Mouse (Mus musculus): ENCODE results near the gene Syt13. TPM values are rescaled to one million over a fixed set of nuclear protein-coding genes. Genes with fewer than 3 reads are reported as not detected.

Syt13 gene
- polyA plus RNA-seq, 2 experiments, result 0.05 to 0.07 TPM

DNA sequence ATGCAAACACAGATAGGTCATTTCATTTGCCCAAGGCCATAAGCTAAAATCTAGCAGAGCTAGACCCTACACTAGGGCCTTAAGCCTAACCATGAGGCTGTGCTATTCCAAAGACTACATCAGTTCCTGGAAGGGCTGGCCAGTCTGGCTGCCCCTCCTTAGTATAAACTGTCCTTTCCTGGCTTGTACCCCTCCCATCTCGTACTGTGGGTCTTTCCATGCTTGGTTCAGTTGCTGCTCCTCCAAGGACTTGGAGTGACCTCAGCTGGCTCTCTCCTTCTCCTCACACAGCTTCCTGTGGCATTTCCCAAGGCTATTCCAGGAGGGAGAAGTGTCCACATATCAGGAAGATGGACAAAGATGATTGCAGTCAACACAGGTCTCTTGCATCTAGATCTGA is 40.3 kb upstream of the Syt13 start:
- Histone ChIP-seq H3K9ac (replicated peaks) (no peak overlapping the region), H3K4me2 (ENCODE audit: low read depth) (no peak overlapping the region), H3K36me3 (replicated peaks; ENCODE audit: control insufficient read depth, insufficient read depth, low read depth) (no peaks in the 10 kb centered on the region), H3K9me3 (ENCODE audit: control insufficient read depth, low read length) (no peaks in the 10 kb centered on the region), H3K27me3 (ENCODE audit: control insufficient read depth, insufficient read depth, low read length) (no peaks in the 10 kb centered on the region; the same call in 1 of the 2 replicates), H3K27ac (no peak overlapping the region), H3K4me1 (replicated peaks; ENCODE audit: control insufficient read depth in 2 of 2, insufficient read depth in 2 of 2, low read length in 1 of 2) (no peaks in the 10 kb centered on the region), H3K4me3 (ENCODE audit: insufficient read depth in 1 of 2, low read depth in 2 of 2, low read length in 2 of 2) (no peak overlapping the region)
- 17% methylated on average over 1 of the region's 1 CpGs for WGBS (ENCODE audit: insufficient replicate concordance)
- ATAC-seq (ENCODE audit: insufficient read depth), result no peak
- DNase-seq (ENCODE audit: low read depth in 3 of 3, low spot score in 3 of 3), result no peak
- TF ChIP-seq EP300 (IDR thresholded peaks at IDR 0.05; ENCODE audit: low read depth), result no peak
- TF ChIP-seq CTCF (IDR thresholded peaks at IDR 0.05; ENCODE audit: low read depth), result no peak

DNA sequence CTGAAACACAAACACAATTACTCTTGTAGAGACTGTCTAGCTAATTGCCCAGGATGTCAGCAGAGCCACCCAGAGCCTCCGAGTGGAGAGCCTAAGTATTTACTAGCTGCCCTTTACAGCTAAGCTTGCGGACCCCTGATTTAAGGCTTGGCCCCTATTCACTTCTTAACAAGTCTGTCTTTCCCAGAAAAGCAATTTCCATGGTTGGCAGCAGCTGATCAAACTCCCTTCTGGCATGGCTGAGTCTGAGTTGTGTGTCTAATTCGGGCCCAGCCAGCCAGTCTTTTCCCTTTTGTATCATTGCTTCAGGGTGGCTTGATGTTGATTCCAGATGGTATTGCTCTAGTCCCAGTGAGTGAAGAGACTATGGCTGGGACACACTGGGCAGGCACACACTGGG is 37.4 kb upstream of the Syt13 start:
- DNase-seq (ENCODE audit: low read depth in 3 of 3, low spot score in 3 of 3), result no peak
- Histone ChIP-seq H3K4me2 (ENCODE audit: low read depth) (no peak overlapping the region), H3K27ac (no peak overlapping the region), H3K4me3 (ENCODE audit: insufficient read depth in 1 of 2, low read depth in 2 of 2, low read length in 2 of 2) (no peak overlapping the region), H3K36me3 (replicated peaks; ENCODE audit: control insufficient read depth, insufficient read depth, low read depth) (no peaks in the 10 kb centered on the region), H3K4me1 (replicated peaks; ENCODE audit: control insufficient read depth in 2 of 2, insufficient read depth in 2 of 2, low read length in 1 of 2) (no peaks in the 10 kb centered on the region), H3K27me3 (ENCODE audit: control insufficient read depth, insufficient read depth, low read length) (no peaks in the 10 kb centered on the region), H3K9ac (replicated peaks) (no peak overlapping the region), H3K9me3 (ENCODE audit: control insufficient read depth, low read length) (no peaks in the 10 kb centered on the region)
- WGBS (ENCODE audit: insufficient replicate concordance), result 53% methylated on average over 3 of the region's 3 CpGs
- ATAC-seq (ENCODE audit: insufficient read depth), result no peak
- TF ChIP-seq CTCF (IDR thresholded peaks at IDR 0.05; ENCODE audit: low read depth) (no peak), EP300 (IDR thresholded peaks at IDR 0.05; ENCODE audit: low read depth) (no peak)

DNA sequence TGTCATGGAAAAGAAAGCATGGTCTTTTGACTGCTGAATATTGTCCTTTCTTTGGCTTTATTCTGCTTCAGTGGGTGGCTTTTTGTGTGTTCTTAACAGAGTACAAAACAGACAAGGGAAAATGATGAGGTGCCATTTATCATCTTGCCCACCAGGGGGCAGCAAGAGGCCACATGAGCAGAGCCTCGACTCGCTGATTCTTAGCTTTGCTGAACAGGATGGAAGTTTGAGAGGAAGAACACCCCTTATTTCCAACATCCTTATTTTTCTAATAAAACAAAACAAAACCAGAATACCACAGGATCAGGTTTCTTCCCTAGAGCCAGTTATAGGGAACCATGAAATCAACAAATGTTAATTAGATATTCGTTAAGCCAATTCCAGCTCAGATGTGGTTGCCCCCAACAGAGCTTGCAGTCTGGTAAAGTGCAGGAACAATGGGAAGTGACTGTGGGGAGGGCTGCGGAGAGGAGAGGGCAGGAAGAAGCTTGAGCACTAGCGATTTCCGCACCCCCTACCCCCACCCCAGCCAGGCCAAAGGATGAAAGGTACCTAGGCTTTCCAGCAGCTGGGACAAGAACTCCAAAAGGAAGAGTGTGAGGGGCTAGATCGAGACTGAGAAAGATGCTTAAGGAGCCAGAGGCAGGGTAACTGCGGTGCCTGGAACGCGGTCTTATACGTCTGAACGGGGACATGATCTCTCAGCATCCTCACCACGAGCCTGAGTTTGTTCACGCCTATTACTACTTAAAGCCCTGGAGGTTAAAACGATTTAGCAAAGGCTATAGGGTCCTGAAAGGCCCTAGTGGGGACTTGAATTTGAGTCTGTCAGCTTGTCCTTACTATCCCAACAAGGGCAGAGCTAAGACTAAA is 31.6 kb upstream of the Syt13 start:
- H3K9me3 ChIP-seq (ENCODE audit: control insufficient read depth, low read length), result no peaks in the 10 kb centered on the region
- H3K4me3 ChIP-seq (ENCODE audit: insufficient read depth in 1 of 2, low read depth in 2 of 2, low read length in 2 of 2), result no peak overlapping the region
- H3K9ac ChIP-seq (replicated peaks), result no peak overlapping the region
- no peak overlapping the region for H3K27ac ChIP-seq
- H3K4me1 ChIP-seq (replicated peaks; ENCODE audit: control insufficient read depth in 2 of 2, insufficient read depth in 2 of 2, low read length in 1 of 2), result no peaks in the 10 kb centered on the region
- ATAC-seq (ENCODE audit: insufficient read depth) (no peak), DNase-seq (ENCODE audit: low read depth in 3 of 3, low spot score in 3 of 3) (peak in 2 of 3 experiments; percentile 10 to 11)
- H3K36me3 ChIP-seq (replicated peaks; ENCODE audit: control insufficient read depth, insufficient read depth, low read depth), result no peaks in the 10 kb centered on the region
- H3K27me3 ChIP-seq (ENCODE audit: control insufficient read depth, insufficient read depth, low read length), result no peaks in the 10 kb centered on the region
- TF ChIP-seq EP300 (IDR thresholded peaks at IDR 0.05; ENCODE audit: low read depth) (no peak), CTCF (IDR thresholded peaks at IDR 0.05; ENCODE audit: low read depth) (peak; percentile 87)
- 3% methylated on average over 15 of the region's 15 CpGs for WGBS (ENCODE audit: insufficient replicate concordance)
- no peak overlapping the region for H3K4me2 ChIP-seq (ENCODE audit: low read depth)

DNA sequence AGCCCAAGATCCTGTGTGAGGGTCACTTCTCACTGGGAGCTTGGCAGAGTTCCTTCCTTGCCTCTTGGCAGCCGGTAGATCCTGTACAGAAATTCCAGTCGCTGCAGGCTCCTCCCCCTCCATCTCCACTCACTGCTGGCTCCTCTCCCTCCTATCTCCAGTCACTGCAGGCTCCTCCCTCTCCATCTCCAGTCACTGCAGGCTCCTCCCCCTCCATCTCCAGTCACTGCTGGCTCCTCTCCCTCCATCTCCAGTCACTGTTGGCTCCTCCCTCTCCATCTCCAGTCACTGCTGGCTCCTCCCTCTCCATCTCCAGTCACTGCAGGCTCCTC is 31.0 kb upstream of the Syt13 start:
- Histone ChIP-seq H3K4me2 (ENCODE audit: low read depth) (no peak overlapping the region), H3K36me3 (replicated peaks; ENCODE audit: control insufficient read depth, insufficient read depth, low read depth) (no peaks in the 10 kb centered on the region), H3K4me3 (ENCODE audit: insufficient read depth in 1 of 2, low read depth in 2 of 2, low read length in 2 of 2) (no peak overlapping the region), H3K9ac (replicated peaks) (no peak overlapping the region), H3K27ac (no peak overlapping the region), H3K9me3 (ENCODE audit: control insufficient read depth, low read length) (no peaks in the 10 kb centered on the region), H3K27me3 (ENCODE audit: control insufficient read depth, insufficient read depth, low read length) (no peaks in the 10 kb centered on the region), H3K4me1 (replicated peaks; ENCODE audit: control insufficient read depth in 2 of 2, insufficient read depth in 2 of 2, low read length in 1 of 2) (no peaks in the 10 kb centered on the region)
- ATAC-seq (ENCODE audit: insufficient read depth) (no peak), DNase-seq (ENCODE audit: low read depth in 3 of 3, low spot score in 3 of 3) (no peak)
- TF ChIP-seq CTCF (IDR thresholded peaks at IDR 0.05; ENCODE audit: low read depth), result no peak
- TF ChIP-seq EP300 (IDR thresholded peaks at IDR 0.05; ENCODE audit: low read depth), result no peak
- WGBS (ENCODE audit: insufficient replicate concordance), result 3% methylated on average over 2 of the region's 2 CpGs

DNA sequence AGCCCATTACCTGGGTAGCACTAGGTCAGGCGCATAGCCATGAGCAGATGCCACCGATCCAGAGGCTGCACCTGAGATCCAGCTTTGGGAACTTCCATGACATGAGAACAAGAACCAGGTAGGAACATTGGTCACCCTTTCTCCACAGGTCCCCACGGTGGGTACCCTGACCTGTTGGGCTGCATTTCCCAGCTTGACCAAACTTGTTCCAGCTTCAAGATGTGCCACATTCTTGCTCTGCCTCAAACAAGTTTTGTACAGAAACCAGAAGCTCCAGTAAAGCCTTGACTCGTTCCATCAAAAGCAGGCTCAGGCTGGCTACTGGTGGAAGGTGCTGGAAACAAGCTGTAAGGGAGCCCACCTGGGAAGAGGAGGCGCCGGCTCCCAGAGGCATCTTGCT is 29.9 kb upstream of the Syt13 start:
- DNase-seq (ENCODE audit: low read depth in 3 of 3, low spot score in 3 of 3), result no peak
- ATAC-seq (ENCODE audit: insufficient read depth), result no peak
- H3K27ac ChIP-seq, result no peak overlapping the region
- H3K9ac ChIP-seq (replicated peaks), result no peak overlapping the region
- H3K27me3 ChIP-seq (ENCODE audit: control insufficient read depth, insufficient read depth, low read length), result no peaks in the 10 kb centered on the region
- no peak overlapping the region for H3K4me3 ChIP-seq (ENCODE audit: insufficient read depth in 1 of 2, low read depth in 2 of 2, low read length in 2 of 2)
- no peaks in the 10 kb centered on the region for H3K36me3 ChIP-seq (replicated peaks; ENCODE audit: control insufficient read depth, insufficient read depth, low read depth)
- WGBS (ENCODE audit: insufficient replicate concordance), result 67% methylated on average over 6 of the region's 6 CpGs
- TF ChIP-seq EP300 (IDR thresholded peaks at IDR 0.05; ENCODE audit: low read depth), result no peak
- no peak overlapping the region for H3K4me2 ChIP-seq (ENCODE audit: low read depth)
- no peaks in the 10 kb centered on the region for H3K4me1 ChIP-seq (replicated peaks; ENCODE audit: control insufficient read depth in 2 of 2, insufficient read depth in 2 of 2, low read length in 1 of 2)
- H3K9me3 ChIP-seq (ENCODE audit: control insufficient read depth, low read length), result no peaks in the 10 kb centered on the region
